Mouse (Mus musculus) heart, embryonic 14.5 days (tissue): Measurements from ENCODE around the gene Atp5d. TPM values are rescaled to one million over a fixed set of nuclear protein-coding genes. Genes with fewer than 3 reads are reported as not detected.

ENCODE experiments used
- ATAC-seq: fragments of 200-750 bp; cut with Nextera tagmentation; 2 replicates; pipeline ENCODE4 v1.8.0; 2017; ENCODE audit warnings: low read depth, moderate TSS enrichment; ENCODE audit not compliant: insufficient number of reproducible peaks, insufficient read depth, low FRiP score
- H3K27ac ChIP-seq, 2 experiments: fragments of 200-500 bp in 1 of 2; fragments of 300-500 bp in 1 of 2; sonication (generic) in 1 of 2; replicated peaks in 1 of 2; 2 replicates each; pipeline ENCODE4 v1.5.1; 2012 to 2014; ENCODE audit warnings: low read depth in 2 of 2, low read length in 2 of 2, control low read depth in 1 of 2, mild to moderate bottlenecking in 1 of 2, mixed read lengths in 1 of 2; ENCODE audit not compliant: control insufficient read depth in 1 of 2, insufficient read depth in 1 of 2
- H3K27me3 ChIP-seq: fragments of 300-500 bp; sonication (generic); 2 replicates; pipeline ENCODE4 v1.6.1; 2014; ENCODE audit warnings: mild to moderate bottlenecking, low read length, control low read depth; ENCODE audit not compliant: control insufficient read depth, insufficient read depth
- H3K36me3 ChIP-seq: fragments of 300-500 bp; sonication (generic); 2 replicates; pipeline ENCODE4 v1.6.1; 2014; ENCODE audit warnings: mild to moderate bottlenecking, control low read depth, low read length, mixed read lengths; ENCODE audit not compliant: control insufficient read depth, insufficient read depth
- H3K4me1 ChIP-seq, 2 experiments: fragments of 200-500 bp in 1 of 2; fragments of 300-500 bp in 1 of 2; sonication (generic) in 1 of 2; 2 replicates each; pipeline ENCODE4 v1.6.1; 2012 to 2014; ENCODE audit warnings: low read length in 2 of 2, control low read depth in 1 of 2, mixed read lengths in 1 of 2; ENCODE audit not compliant: control insufficient read depth in 2 of 2, insufficient read depth in 2 of 2
- H3K4me2 ChIP-seq: fragments of 300-500 bp; sonication (generic); 2 replicates; pipeline ENCODE4 v1.6.1; 2014; ENCODE audit warnings: mild to moderate bottlenecking, low read length
- H3K4me3 ChIP-seq, 2 experiments: fragments of 200-500 bp in 1 of 2; fragments of 300-500 bp in 1 of 2; sonication (generic) in 1 of 2; 2 replicates each; pipeline ENCODE4 v1.5.1; 2012 to 2014; ENCODE audit warnings: low read length in 2 of 2, mild to moderate bottlenecking in 2 of 2, control low read depth in 1 of 2, low read depth in 1 of 2, moderate library complexity in 1 of 2; ENCODE audit not compliant: control insufficient read depth in 1 of 2, insufficient read depth in 1 of 2
- H3K9ac ChIP-seq: fragments of 300-500 bp; sonication (generic); 2 replicates; pipeline ENCODE4 v1.6.1; 2014; ENCODE audit warnings: mild to moderate bottlenecking, low read length
- H3K9me3 ChIP-seq: fragments of 300-500 bp; sonication (generic); 2 replicates; pipeline ENCODE4 v1.6.1; 2016; ENCODE audit warnings: low read length, control low read depth; ENCODE audit not compliant: control insufficient read depth
- WGBS: fragments of 180-500 bp; shearing (Covaris S2); extraction: QIAGEN DNeasy Blood & Tissue Kit; methylation state at CpG from one replicate; pipeline ENCODE4 v1.1.7; 2014; 5-methylcytosine and 5-hydroxymethylcytosine counted together
- polyA plus RNA-seq: library from polyadenylated mRNA; unstranded; fragments of >200 nt; fragmentation: Nextera tagmentation; extraction: Ambion mirVana; gene quantifications from 2 replicates; pipeline ENCODE4 v1.2.1, GENCODE M21; 2014

The Atp5d gene
- polyA plus RNA-seq, 1 experiment from 2014 or later: 1,015 TPM

GRCm38 (mm10) chr10:80171252-80171651, 32.8 kb downstream of the Atp5d start:
- H3K4me2 ChIP-seq: no peak overlapping the region
- H3K9ac ChIP-seq: no peak overlapping the region
- no peak overlapping the region for H3K4me3 ChIP-seq
- peaks cover 33% of the 10 kb centered on the region for H3K36me3 ChIP-seq
- H3K4me1 ChIP-seq: peaks cover 10 to 38% of the 10 kb centered on the region in 2 experiments
- H3K9me3 ChIP-seq: no peaks in the 10 kb centered on the region
- 92% methylated on average over 15 of the region's 15 CpGs for WGBS
- H3K27ac ChIP-seq: no peak overlapping the region
- no peak for ATAC-seq
- no peaks in the 10 kb centered on the region for H3K27me3 ChIP-seq

GRCm38 (mm10) chr10:80171760-80172526, 33.5 kb downstream of the Atp5d start:
- Histone ChIP-seq H3K4me3 (peak overlapping the region in 1 of 2 experiments; percentile 60; a peak in 1 of 4 replicates), H3K36me3 (peaks cover 33% of the 10 kb centered on the region), H3K9ac (peak overlapping the region; percentile 71), H3K4me1 (peaks cover 10 to 31% of the 10 kb centered on the region in 2 experiments), H3K9me3 (no peaks in the 10 kb centered on the region), H3K27me3 (no peaks in the 10 kb centered on the region), H3K4me2 (peak overlapping the region; percentile 74), H3K27ac (peak overlapping the region in 1 of 2 experiments; percentile 86; a peak in 2 of 4 replicates)
- WGBS: 82% methylated on average over 45 of the region's 45 CpGs
- ATAC-seq: no peak

DNA sequence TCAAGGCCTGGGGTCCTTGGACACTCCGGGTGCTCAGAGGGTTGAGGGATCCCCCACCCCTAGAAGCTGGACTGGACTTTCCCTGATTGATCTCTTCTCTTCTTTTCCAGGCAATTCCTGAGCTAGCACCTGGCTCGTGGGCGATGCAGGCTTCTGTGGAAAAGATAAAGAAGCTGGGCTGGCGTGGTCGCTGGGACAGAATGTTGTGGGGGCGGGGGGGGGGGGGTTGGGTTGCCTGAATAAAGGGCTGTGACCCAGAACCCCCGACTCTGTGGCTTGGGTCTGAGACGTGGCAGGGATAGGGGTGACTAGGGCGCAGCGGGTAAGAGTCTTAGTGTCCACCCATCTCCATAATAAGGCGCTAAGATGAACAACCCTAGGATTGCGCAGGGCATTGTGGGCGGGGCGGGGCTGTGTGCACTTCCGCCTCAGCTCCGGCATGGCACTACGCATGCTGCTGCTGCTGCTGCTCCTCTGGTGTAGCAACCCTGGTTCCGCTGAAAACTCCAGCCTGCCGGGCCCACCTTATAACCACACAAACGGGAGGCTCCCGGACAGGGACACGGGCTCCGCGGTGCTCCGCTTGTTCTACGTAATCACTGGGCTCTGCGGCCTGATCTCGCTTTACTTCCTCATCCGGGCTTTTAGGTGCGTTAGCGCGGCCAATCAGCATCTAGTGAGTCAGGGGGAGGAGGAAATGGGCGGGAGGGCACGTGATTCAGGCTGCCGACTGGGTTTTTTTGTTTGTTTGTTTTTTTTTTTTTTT, 34.3 kb downstream of the Atp5d start, which contains the start of gene 1600002K03Rik:
1600002K03Rik (plus strand) TSS at position 418 of the 766 bp plus-strand sequence.
- Histone ChIP-seq H3K9me3 (no peaks in the 10 kb centered on the region), H3K27ac (peak within 1 kb of the TSS; percentile 66 to 86), H3K9ac (peak within 1 kb of the TSS; percentile 71), H3K4me1 (peaks cover 10 to 33% of the 10 kb centered on the region in 2 experiments), H3K27me3 (no peaks in the 10 kb centered on the region), H3K36me3 (peaks cover 33% of the 10 kb centered on the region), H3K4me2 (peak within 1 kb of the TSS; percentile 74), H3K4me3 (peak within 1 kb of the TSS; percentile 60)
- 5% methylated on average over 35 of the region's 35 CpGs for WGBS
- ATAC-seq: peak; percentile 47

DNA sequence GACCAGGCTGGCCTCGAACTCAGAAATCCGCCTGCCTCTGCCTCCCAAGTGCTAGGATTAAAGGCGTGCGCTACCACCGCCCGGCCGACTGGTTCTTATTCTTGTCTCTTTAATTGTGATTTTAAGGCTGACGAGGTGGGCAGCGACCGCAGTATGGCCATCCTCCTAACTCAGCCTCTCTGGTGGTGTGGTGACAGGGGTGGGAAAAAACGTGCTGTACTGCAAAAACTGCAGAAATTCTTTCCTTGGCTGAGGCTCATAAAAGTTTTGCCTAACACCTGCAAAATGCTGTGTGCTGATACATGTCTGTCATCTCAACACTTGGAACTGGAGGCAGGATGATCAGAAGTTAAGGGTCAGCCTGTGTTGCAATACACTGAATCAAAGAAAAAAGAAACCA, 34.9 kb downstream of the Atp5d start:
- Histone ChIP-seq H3K27ac (peak overlapping the region; percentile 50 to 86), H3K4me1 (peaks cover 17 to 39% of the 10 kb centered on the region in 2 experiments), H3K36me3 (peaks cover 33% of the 10 kb centered on the region), H3K27me3 (no peaks in the 10 kb centered on the region), H3K4me3 (peak overlapping the region; percentile 60), H3K9me3 (no peaks in the 10 kb centered on the region), H3K9ac (peak overlapping the region; percentile 71), H3K4me2 (peak overlapping the region; percentile 74)
- no peak for ATAC-seq
- WGBS: 13% methylated on average over 11 of the region's 11 CpGs

- WGBS: 81% methylated on average over 10 of the region's 10 CpGs
- Histone ChIP-seq H3K4me1 (peaks cover 20 to 34% of the 10 kb centered on the region in 2 experiments), H3K9ac (no peak overlapping the region), H3K36me3 (peaks cover 33% of the 10 kb centered on the region), H3K27ac (no peak overlapping the region), H3K4me3 (no peak overlapping the region), H3K9me3 (no peaks in the 10 kb centered on the region), H3K4me2 (no peak overlapping the region), H3K27me3 (no peaks in the 10 kb centered on the region)
- no peak for ATAC-seq
These were observed 35.7 kb downstream of the Atp5d start for GRCm38 (mm10) chr10:80173955-80174640.

- peaks cover 21 to 28% of the 10 kb centered on the region in 2 experiments for H3K4me1 ChIP-seq
- H3K36me3 ChIP-seq: peaks cover 27% of the 10 kb centered on the region
- H3K4me2 ChIP-seq: no peak overlapping the region
- no peak overlapping the region for H3K4me3 ChIP-seq
- no peak overlapping the region for H3K9ac ChIP-seq
- no peaks in the 10 kb centered on the region for H3K27me3 ChIP-seq
- no peak for ATAC-seq
- no peak overlapping the region for H3K27ac ChIP-seq
- WGBS: 28% methylated on average over 2 of the region's 2 CpGs
- H3K9me3 ChIP-seq: no peaks in the 10 kb centered on the region
These were observed 36.3 kb downstream of the Atp5d start for GRCm38 (mm10) chr10:80174705-80175104.

DNA sequence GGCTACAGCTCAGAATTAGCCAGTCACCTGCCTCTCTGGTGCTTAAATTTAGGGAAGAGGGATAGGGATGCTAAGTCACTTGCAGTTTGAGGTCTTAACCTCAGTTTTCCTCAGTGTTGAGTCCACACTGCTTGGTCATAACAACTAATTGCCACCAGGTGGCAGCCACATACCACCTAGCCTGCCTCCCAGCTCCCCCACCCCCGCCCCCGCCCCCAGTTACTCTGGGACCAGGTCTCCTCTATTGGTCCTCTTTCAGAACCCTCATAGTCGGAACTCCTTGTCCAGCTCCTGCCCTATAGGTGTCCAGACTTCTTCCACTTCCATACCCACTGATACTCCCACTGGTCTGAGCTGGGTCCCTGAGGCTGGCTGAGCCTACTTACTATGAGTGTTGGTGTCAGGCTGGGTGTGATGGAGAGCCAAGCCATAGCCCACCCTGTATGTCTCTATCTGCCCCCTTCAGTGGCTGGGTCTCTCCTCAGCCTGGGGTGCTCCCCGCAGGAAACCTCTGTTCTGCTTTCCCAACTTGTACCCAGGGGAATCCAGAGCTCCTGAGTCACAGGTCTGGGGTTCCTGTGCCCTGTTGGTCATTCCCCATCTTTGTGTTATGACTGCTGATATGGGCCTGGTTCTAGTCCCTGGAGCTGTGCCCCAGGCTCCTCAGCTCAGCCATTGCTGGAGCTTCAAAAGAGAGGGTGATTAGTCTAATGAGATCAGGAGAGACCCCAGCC, 37.3 kb downstream of the Atp5d start:
- H3K36me3 ChIP-seq: peaks cover 17% of the 10 kb centered on the region
- 0 out of 2 replicates have a peak, but pooled peaks cover 3% of the 10 kb centered on the region for H3K27me3 ChIP-seq
- 21% methylated on average over 4 of the region's 4 CpGs for WGBS
- H3K4me1 ChIP-seq: peaks cover 25 to 26% of the 10 kb centered on the region in 2 experiments
- ATAC-seq: no peak
- no peak overlapping the region for H3K27ac ChIP-seq
- H3K4me2 ChIP-seq: no peak overlapping the region
- no peaks in the 10 kb centered on the region for H3K9me3 ChIP-seq
- H3K4me3 ChIP-seq: no peak overlapping the region
- no peak overlapping the region for H3K9ac ChIP-seq
